Mouse (Mus musculus) embryonic fibroblast, embryonic 13.5 days (primary cell): ENCODE measurements at regions not wholly inside any gene's neighbourhood (a gene's known extent, or its start where the extent isn't known, plus 50 kb on each side); places are given as distances from the start of the nearest gene placed in this dataset.
"Not testable (repeated sequence)": the region's sequence is repeated elsewhere in the genome, so short reads cannot be mapped to it uniquely, and the experiment has no call there.

Experiments used
- CTCF ChIP-seq: IDR thresholded peaks from 2 replicates; pipeline ENCODE4 v1.5.1; 2011; ENCODE audit warnings: mild to moderate bottlenecking, control low read depth, low read length, moderate library complexity, borderline replicate concordance; ENCODE audit not compliant: insufficient read depth
- POLR2A ChIP-seq: IDR thresholded peaks from 2 replicates; pipeline ENCODE4 v1.6.1; 2011; ENCODE audit warnings: low read depth, mild to moderate bottlenecking, control low read depth, low read length, moderate library complexity

DNA sequence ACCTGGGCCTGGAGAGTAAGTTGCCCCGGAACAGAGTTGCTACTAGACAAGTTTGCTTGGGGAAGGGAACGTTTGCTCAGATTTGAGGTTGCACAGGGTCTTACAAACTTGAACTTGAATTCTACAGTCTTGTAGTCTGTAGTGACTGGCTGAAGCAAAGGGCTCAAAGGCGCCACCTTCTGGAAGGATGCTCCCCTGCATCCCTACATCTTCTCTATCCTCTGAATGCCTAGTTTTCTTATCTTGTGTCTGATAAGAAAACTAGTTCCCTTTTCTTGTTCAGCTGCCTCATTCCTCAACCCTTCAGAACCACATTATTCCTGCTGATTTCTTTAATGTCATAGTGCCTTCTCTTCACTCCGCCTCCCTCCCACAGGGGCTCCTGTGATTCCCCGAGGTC lies 78.2 kb upstream of the Mrpl21 start:
- not testable (repeated sequence) for TF ChIP-seq POLR2A, CTCF
